Mouse (Mus musculus) limb, embryonic 10.5 days (tissue): Measurements from ENCODE around the gene Kri1. TPM values are rescaled to one million over a fixed set of nuclear protein-coding genes. Genes with fewer than 3 reads are reported as not detected.

Source experiments
- DNase-seq: peaks from one replicate; pipeline ENCODE4 v3.0.0-alpha.2; 2017; ENCODE audit warnings: low spot score
- H3K27ac ChIP-seq: fragments of 300-500 bp; sonication (generic); 2 replicates; pipeline ENCODE4 v1.5.1; 2016; ENCODE audit warnings: mild to moderate bottlenecking
- H3K27me3 ChIP-seq: fragments of 300-500 bp; sonication (generic); 2 replicates; pipeline ENCODE4 v1.6.1; 2016; ENCODE audit warnings: low read depth, mild to moderate bottlenecking; ENCODE audit not compliant: poor library complexity, severe bottlenecking
- H3K36me3 ChIP-seq: fragments of 300-500 bp; sonication (generic); 2 replicates; pipeline ENCODE4 v1.6.1; 2016; ENCODE audit warnings: mild to moderate bottlenecking, moderate library complexity
- H3K4me1 ChIP-seq: fragments of 300-500 bp; sonication (generic); 2 replicates; pipeline ENCODE4 v1.6.1; 2016
- H3K4me3 ChIP-seq: fragments of 300-500 bp; sonication (generic); 2 replicates; pipeline ENCODE4 v1.5.1; 2016; ENCODE audit warnings: mild to moderate bottlenecking, moderate library complexity
- H3K9me3 ChIP-seq: fragments of 300-500 bp; sonication (generic); replicated peaks from 2 replicates; pipeline ENCODE4 v1.6.1; 2016; ENCODE audit warnings: mild to moderate bottlenecking
- WGBS: fragments of 180-500 bp; shearing (Covaris S2); methylation state at CpG from one replicate; pipeline ENCODE4 v1.1.7; 2016; 5-methylcytosine and 5-hydroxymethylcytosine counted together
- polyA plus RNA-seq: library from polyadenylated mRNA; unstranded; fragments of >200 nt; fragmentation: Nextera tagmentation; extraction: Ambion mirVana; gene quantifications from 2 replicates; pipeline ENCODE4 v1.2.1, GENCODE M21; 2016

Gene Kri1
- 18.9 and 19.1 TPM in 2 replicates for polyA plus RNA-seq

DNA sequence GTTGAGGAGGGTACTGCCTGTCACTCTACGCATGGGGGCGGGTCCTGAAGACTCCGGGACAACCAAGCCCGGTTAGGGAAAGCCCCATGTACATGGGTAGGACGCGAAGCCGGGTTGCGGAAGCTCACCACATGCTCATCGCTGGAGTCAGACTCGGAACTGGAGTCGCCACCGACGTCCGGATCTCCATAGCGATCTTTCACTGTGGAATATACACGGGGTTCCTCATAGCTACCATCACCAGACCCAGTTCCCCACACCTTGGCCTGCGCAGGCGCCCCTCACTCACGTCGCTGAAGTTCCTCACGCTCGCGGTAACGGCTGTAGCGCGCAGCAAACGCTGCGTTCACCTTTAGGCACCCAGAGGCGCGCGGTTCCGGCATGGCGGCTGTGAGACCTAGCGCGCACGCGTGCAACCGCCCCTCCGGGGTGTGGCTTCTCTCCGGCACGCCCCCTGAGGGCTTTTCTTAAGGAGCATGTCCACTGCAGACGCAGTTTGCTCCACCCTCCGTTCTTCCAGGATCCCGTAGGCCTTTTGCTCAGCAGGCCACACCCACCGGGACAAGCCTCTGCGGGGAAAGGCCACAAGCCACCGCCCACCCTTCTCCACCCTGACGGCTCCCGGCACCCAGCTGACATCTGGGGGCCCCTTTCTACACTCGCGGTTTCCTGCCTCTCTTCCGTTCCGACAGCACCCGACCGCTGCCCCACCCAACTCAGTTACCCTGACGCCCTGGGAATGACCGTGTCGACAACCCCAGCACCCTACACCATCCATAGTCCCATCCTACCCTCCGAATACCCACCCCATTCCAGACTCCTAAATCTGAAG, at the start of gene Kri1:
TSS of gene Kri1 (minus strand) at position 399 of the 832 bp plus-strand sequence.
- Histone ChIP-seq H3K4me1 (peaks cover 39% of the 10 kb centered on the region), H3K4me3 (peak within 1 kb of the TSS; percentile 86), H3K27ac (peak within 1 kb of the TSS; percentile 84), H3K27me3 (no peaks in the 10 kb centered on the region), H3K36me3 (peaks cover 37% of the 10 kb centered on the region), H3K9me3 (no peaks in the 10 kb centered on the region)
- peak; percentile 96 for DNase-seq
- under 1% methylated on average over 59 of the region's 59 CpGs for WGBS

DNA sequence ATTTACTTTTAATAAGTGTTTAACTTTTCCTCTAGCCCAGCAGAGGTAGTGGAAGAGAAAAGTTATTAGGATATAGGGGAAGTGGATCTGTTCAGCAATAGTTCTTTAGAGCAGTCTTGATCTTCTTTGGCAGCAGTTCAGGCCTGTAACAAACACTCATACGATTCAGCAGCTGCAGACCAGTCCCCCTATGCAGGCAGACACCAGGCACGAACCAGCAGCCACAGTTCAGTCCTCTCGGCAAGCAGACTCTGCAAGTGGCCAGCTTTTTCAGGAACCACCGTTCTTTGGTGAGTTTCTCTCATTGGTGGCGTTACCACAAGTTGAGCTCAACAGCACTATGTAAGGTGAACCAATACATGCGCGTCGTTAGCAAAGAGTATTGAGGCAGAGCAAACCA, 48.7 kb upstream of the Kri1 start:
- no peak overlapping the region for H3K27ac ChIP-seq
- H3K27me3 ChIP-seq = peaks cover 9% of the 10 kb centered on the region; the same call in 1 of the 2 replicates
- peaks cover 18% of the 10 kb centered on the region for H3K36me3 ChIP-seq
- WGBS = 88% methylated on average over 8 of the region's 8 CpGs
- no peak for DNase-seq
- H3K9me3 ChIP-seq = no peaks in the 10 kb centered on the region
- H3K4me1 ChIP-seq = peaks cover 22% of the 10 kb centered on the region
- no peak overlapping the region for H3K4me3 ChIP-seq

DNA sequence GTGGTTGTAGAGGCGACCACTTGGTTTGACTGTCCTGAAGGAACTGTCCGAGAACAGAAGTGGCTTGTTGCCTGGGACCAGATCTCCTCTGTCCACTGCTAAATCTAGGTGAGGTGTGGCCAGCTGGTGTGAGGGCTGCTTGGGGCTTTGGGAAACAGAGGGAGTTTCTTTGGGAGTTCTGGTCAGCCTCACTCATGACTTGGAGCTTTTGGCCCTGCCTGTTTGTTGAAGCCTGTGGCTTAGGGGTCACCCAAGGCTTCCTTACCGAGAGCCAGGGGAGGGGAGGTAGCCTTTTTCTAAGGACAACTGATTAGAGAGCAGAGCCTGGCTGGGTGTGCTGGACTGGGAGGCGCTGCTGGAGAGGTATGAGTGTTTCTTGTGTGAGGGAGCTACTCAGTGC, 47.6 kb upstream of the Kri1 start:
- H3K27me3 ChIP-seq = peaks cover 9% of the 10 kb centered on the region; the same call in 1 of the 2 replicates
- H3K9me3 ChIP-seq = no peaks in the 10 kb centered on the region
- peaks cover 22% of the 10 kb centered on the region for H3K4me1 ChIP-seq
- H3K36me3 ChIP-seq = peaks cover 16% of the 10 kb centered on the region
- no peak overlapping the region for H3K27ac ChIP-seq
- no peak overlapping the region for H3K4me3 ChIP-seq
- 82% methylated on average over 4 of the region's 4 CpGs for WGBS
- DNase-seq = no peak

DNA sequence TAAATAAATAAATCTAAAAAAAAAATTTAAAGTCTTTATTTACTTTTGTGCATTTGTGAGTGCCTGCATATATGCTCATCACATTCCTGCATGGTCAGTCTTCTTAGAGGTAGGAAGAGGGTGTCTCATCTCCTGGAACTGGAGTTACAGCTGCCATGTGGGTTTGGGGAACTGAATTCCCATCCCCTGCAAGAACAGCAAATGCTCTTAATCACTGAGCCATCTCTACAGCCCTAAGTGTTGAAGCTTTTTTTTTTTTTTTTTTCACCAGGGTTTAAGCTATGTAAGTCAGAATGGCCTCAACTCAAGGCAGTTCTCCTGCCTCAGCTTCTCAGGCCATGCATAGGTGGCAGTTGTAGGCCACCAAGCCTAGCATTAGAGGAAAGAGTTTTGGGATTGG, 47.0 kb upstream of the Kri1 start:
- peaks cover 9% of the 10 kb centered on the region; the same call in 1 of the 2 replicates for H3K27me3 ChIP-seq
- no peaks in the 10 kb centered on the region for H3K9me3 ChIP-seq
- no peak overlapping the region for H3K4me3 ChIP-seq
- H3K36me3 ChIP-seq = peaks cover 18% of the 10 kb centered on the region
- peaks cover 22% of the 10 kb centered on the region for H3K4me1 ChIP-seq
- H3K27ac ChIP-seq = no peak overlapping the region
- no peak for DNase-seq

DNA sequence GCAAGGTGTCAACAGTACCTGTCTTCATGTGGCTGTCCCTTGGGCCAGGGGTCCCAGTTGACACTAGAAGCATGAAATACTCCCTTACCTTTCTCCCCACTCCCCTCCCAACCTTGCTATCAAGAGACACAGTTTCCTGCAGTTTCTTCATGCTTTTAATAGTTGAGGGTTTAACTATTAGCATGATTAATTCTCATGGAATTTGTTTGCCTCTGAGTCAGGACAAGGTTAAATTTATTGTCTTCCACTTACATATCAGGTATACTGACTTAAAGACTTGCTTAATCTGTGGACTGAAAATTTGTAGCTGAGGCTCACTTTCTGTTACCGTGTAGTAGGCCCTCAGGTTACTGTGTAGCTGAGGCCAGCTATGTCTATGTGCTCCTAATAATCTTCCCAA, 45.8 kb upstream of the Kri1 start:
- Histone ChIP-seq H3K4me1 (peaks cover 22% of the 10 kb centered on the region), H3K4me3 (no peak overlapping the region), H3K27ac (no peak overlapping the region), H3K27me3 (peaks cover 9% of the 10 kb centered on the region; the same call in 1 of the 2 replicates), H3K9me3 (no peaks in the 10 kb centered on the region), H3K36me3 (peaks cover 18% of the 10 kb centered on the region)
- no peak for DNase-seq
- WGBS = 90% methylated on average over 1 of the region's 1 CpGs

DNA sequence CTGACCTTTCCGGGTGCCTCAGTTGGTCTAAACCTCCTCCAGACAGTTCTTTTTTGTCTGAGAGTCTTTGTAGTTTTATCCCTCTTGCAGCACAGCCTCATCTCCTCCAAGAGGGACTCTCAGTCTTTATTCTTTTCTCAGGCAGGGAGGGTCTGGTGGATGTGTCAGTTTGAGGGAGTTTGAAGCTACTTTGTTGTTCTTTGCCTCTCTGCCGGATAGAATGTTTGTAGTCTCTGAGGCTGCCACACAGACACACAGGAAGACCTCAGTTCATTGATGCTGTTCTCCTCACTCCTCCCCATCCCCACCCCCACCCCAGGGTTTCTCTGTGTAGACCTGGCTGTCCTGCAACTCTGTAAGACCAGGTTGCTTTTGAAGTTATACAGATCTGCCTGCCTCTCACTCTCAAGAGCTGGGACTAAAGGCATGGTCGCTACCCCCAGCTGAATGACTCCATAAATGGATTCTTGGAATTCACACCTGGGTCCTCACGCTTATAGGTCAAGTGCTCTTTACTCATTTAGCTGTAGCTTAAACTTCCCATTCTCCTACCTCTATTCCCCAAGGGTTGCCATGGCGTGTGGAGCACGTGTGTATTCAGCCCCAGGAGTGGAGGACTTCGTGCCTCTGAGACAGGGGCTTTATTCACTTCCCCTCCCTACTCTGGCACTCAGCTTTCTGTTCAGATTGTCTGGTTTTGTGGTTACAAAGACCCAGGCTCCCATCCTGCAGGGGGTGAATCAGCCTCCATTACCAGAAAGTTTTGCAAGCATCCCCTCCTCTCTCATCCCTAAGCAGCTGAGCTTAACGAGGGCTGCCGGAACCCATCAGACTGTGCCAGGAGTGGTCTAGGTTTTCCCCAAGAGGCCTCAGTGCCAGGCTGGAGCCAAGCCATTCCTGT, 44.6 kb upstream of the Kri1 start:
- Histone ChIP-seq H3K9me3 (no peaks in the 10 kb centered on the region), H3K36me3 (peaks cover 12% of the 10 kb centered on the region), H3K27me3 (peaks cover under 1% of the 10 kb centered on the region; the same call in 1 of the 2 replicates), H3K4me1 (peaks cover 15% of the 10 kb centered on the region), H3K4me3 (no peak overlapping the region), H3K27ac (peak overlapping the region; percentile 11; the same call in 1 of the 2 replicates)
- DNase-seq = no peak
- 59% methylated on average over 9 of the region's 9 CpGs for WGBS

DNA sequence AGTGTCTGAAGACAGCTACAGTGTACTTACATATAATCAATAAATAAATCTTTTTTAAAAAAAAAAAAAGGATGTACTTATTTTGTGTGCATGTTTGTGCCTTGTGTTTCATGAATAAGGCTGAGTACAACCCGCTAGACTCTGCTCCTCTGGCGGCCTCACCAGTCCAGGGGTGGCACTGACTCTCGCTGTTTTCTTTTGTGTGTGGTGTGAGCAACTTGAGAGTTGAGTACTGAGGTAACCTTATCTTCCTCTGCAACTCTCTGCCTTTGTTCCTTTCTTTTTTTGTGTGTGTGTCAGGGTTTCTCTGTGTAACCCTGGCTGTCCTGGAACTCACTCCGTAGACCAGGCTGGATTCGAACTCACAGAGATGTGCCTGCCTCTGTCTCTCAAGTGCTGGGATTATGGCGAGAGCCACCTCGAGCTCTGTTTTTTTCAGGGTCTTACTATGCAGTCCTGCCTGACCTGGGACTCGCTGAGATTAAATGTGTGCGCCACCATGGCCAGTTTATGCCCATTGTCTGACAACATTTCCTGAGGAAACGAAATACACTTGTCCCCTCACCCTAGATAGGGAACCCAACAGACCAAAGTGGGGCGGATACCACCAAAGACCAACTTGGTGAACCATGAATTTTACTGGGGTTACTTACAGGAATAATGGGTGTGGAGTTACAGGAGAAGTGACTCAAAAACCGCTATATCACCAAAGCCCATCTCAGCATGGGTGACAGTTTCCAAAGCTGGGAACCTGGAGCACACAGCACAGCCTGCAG, 43.8 kb upstream of the Kri1 start:
- Histone ChIP-seq H3K27me3 (no peaks in the 10 kb centered on the region), H3K4me3 (no peak overlapping the region), H3K4me1 (peaks cover 14% of the 10 kb centered on the region), H3K27ac (no peak overlapping the region), H3K9me3 (no peaks in the 10 kb centered on the region), H3K36me3 (peaks cover 12% of the 10 kb centered on the region)
- DNase-seq = no peak
- 90% methylated on average over 12 of the region's 12 CpGs for WGBS

DNA sequence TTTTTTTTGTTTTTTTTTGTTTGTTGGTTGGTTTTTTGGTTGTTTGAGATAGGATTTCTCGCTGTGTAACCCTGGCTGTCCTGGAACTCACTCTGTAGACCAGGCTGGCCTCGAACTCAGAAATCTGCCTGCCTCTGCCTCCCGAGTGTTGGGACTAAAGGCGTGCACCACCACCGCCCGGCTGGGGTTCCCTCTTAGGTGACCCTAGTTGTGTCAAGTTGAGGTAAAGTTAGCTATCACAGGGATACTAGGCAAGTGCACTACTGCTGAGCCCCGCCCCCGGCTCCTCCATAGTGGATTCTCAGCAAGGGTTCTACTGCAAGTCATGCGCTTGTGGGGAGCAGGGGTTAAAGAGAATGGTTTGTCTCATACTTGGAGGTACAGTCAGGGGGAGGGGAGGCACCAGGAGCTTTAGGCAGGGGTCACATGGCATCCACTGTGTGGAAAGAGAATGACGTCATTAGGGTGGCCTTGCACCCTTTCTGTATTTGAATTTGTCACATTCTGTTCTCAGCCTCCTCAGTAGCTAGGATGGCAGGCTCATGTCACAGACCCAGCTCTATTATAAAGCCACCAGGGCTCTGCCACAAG, 42.0 kb upstream of the Kri1 start:
- 93% methylated on average over 10 of the region's 10 CpGs for WGBS
- Histone ChIP-seq H3K9me3 (no peaks in the 10 kb centered on the region), H3K27me3 (no peaks in the 10 kb centered on the region), H3K27ac (no peak overlapping the region), H3K4me1 (peaks cover 14% of the 10 kb centered on the region), H3K4me3 (no peak overlapping the region), H3K36me3 (peaks cover 22% of the 10 kb centered on the region)
- DNase-seq = no peak

DNA sequence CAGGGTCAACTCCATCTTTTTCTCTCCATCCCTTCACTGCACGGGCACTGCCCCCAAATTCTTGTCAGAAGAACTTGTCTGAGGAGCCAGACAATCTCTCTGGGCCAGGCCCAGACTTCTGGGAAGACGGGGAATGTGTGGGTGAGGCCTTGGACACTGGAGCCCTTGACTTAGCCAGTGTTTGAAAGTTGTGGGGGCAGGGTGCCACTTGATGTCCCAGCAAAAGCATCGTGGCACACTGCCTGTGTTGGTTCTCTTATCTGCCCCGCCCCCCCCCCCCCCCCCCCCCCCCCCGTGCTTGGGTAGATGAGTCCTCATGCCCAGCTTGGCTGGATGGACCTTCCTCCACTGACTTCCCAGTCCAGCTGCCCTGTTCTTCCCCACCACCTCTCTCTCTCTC, 41.3 kb upstream of the Kri1 start:
- Histone ChIP-seq H3K27me3 (no peaks in the 10 kb centered on the region), H3K4me1 (peaks cover 14% of the 10 kb centered on the region), H3K9me3 (no peaks in the 10 kb centered on the region), H3K27ac (no peak overlapping the region), H3K36me3 (peaks cover 30% of the 10 kb centered on the region), H3K4me3 (no peak overlapping the region)
- DNase-seq = no peak
- 74% methylated on average over 3 of the region's 5 CpGs for WGBS

DNA sequence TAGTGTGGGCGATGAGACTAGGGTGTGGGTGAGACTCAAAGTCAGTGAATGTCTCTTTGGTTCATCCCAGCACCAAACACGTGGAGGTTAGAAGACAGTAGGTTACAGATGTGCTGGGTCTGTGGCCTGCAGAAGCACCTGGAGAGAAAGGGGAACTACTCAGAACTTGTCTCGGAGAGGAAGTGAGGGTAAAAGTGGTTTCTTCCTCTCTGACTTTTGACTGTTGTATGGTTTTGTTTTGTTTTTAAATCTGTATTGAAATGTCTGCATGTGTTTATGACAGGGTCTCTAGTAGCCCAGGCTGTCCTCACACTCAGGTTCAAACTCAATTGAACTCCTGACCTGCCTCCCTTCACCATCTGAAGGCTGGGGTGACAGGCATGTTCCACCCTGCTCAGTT, 40.3 kb upstream of the Kri1 start:
- Histone ChIP-seq H3K9me3 (no peaks in the 10 kb centered on the region), H3K4me1 (peaks cover 12% of the 10 kb centered on the region), H3K27ac (no peak overlapping the region), H3K4me3 (no peak overlapping the region), H3K27me3 (no peaks in the 10 kb centered on the region), H3K36me3 (peaks cover 31% of the 10 kb centered on the region)
- WGBS = 74% methylated on average over 3 of the region's 3 CpGs
- no peak for DNase-seq

DNA sequence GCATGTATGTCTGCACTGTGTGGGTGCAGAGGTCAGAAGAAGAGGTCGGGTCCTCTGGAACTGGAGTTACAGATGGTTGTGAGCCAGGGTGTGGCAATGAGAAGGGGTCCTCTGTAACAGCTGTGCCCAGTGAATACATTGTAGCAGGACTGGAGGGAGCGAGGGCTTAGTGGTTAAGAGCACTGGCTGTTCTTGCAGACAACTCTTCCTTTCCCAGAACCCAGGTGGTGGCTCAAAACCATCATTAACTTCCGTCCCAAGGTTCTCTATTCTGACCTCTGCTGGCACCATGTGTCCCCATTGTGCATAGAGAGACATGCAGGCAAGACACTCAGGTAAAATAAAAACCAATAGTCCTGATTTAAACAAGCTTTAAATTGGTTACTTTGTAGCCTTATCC, 39.8 kb upstream of the Kri1 start:
- 80% methylated on average over 3 of the region's 3 CpGs for WGBS
- no peaks in the 10 kb centered on the region for H3K27me3 ChIP-seq

DNA sequence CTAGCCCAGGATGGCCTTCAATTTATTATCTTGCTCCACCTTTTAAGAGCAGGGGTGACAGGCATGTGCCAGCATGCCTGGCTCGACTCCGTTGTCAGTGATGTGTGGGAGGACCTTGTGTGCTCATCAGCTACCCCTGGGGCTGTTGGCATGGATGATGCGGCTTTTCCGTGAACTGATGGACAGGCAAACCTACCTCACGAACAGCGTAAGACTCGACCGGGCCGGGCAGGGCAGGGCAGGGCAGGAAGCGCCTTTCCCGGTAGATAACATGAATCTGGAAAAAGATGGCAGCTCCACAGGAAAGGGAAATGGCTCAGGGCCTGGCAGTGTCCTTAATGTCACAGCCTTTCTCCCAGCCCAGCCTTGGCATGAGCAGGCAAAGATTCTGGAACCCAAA, 36.5 kb upstream of the Kri1 start:
- WGBS = 87% methylated on average over 11 of the region's 11 CpGs
- Histone ChIP-seq H3K36me3 (peaks cover 22% of the 10 kb centered on the region), H3K4me1 (peaks cover 24% of the 10 kb centered on the region), H3K4me3 (no peak overlapping the region), H3K9me3 (no peaks in the 10 kb centered on the region), H3K27me3 (no peaks in the 10 kb centered on the region), H3K27ac (no peak overlapping the region)
- no peak for DNase-seq

More for the DNA sequence above, 39.8 kb upstream of the Kri1 start:
- Histone ChIP-seq H3K27ac (no peak overlapping the region), H3K36me3 (peaks cover 31% of the 10 kb centered on the region), H3K9me3 (no peaks in the 10 kb centered on the region), H3K4me1 (peaks cover 7% of the 10 kb centered on the region), H3K4me3 (no peak overlapping the region)
- DNase-seq = no peak
